Mouse (Mus musculus) bone marrow macrophage, adult 2 months (primary cell): ENCODE results near the gene Gad1.

Source experiments
- CTCF ChIP-seq: IDR thresholded peaks from 2 replicates; pipeline ENCODE4 v1.5.1; 2012; ENCODE audit warnings: low read depth, mild to moderate bottlenecking, low read length, moderate library complexity
- POLR2A ChIP-seq: IDR thresholded peaks from 2 replicates; pipeline ENCODE4 v1.6.1; 2012; ENCODE audit warnings: mild to moderate bottlenecking, low read depth, low read length, borderline replicate concordance

DNA sequence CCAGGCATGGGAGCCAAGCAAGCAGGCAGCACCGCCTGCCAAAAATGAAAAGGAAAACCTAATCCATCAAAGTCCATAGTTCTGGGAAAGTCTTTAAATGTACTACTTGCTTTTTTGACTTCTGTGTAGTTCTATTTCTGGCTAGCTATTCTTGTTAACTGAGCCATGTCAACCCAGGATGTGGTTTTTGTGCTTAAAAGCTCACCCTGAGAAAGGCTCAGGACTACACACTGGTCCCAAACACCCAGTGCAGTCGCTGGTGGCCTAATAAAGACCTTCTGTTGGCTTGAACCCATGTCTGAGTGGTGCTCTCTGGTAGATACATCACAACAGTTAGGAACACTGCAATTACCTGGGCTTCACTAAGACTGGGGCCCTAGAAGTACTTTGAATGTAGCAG lies 1.4 kb upstream of the Gad1 start:
- TF ChIP-seq CTCF (no peak), POLR2A (no peak)
